Mouse (Mus musculus): Measurements from ENCODE around the gene Khsrp.

GRCm38 (mm10) chr17:57060231-57060801 is 29.0 kb upstream of the Khsrp start:
- TF ChIP-seq KAT2A (conservative IDR thresholded peaks at IDR 0.05; ENCODE audit: low read depth, low read length) (no peak), EP300 (IDR thresholded peaks at IDR 0.05; ENCODE audit: low read depth in 1 of 2, low read length in 2 of 2) (no peak), TCF12 (IDR thresholded peaks at IDR 0.05; ENCODE audit: low read depth, low read length) (no peak), MYC (IDR thresholded peaks at IDR 0.05; ENCODE audit: low read depth, low read length) (no peak), GABPA (IDR thresholded peaks at IDR 0.05; ENCODE audit: low read depth, low read length) (no peak), CHD2 (IDR thresholded peaks at IDR 0.05; ENCODE audit: low read length) (no peak), POLR2A (IDR thresholded peaks at IDR 0.05; ENCODE audit: control insufficient read depth in 1 of 2, insufficient read depth in 1 of 2, low read depth in 1 of 2, low read length in 2 of 2, poor library complexity in 1 of 2) (no peak; a peak in 1 of 4 replicates), CHD1 (IDR thresholded peaks at IDR 0.05; ENCODE audit: low read depth, low read length) (0 out of 2 replicates have a peak, but pooled peaks have one; percentile 3), CTCF (IDR thresholded peaks at IDR 0.05 in 2 of 3, conservative IDR thresholded peaks at IDR 0.05 in 1 of 3; ENCODE audit: control insufficient read depth in 1 of 3, insufficient read depth in 1 of 3, low read depth in 2 of 3, low read length in 3 of 3, poor library complexity in 1 of 3, severe bottlenecking in 1 of 3) (peak; percentile 54 to 68 (median 57)), MEF2A (IDR thresholded peaks at IDR 0.05; ENCODE audit: extremely low read depth, insufficient replicate concordance, low read depth, low read length, poor library complexity, severe bottlenecking) (no peak), RAD21 (IDR thresholded peaks at IDR 0.05; ENCODE audit: low read depth, low read length) (peak; percentile 62), HCFC1 (IDR thresholded peaks at IDR 0.05; ENCODE audit: low read depth, low read length) (peak; percentile 72), ETS1 (IDR thresholded peaks at IDR 0.05; ENCODE audit: low read depth, low read length) (no peak), RCOR1 (IDR thresholded peaks at IDR 0.05; ENCODE audit: low read depth, low read length) (no peak)
